Mouse (Mus musculus): ENCODE measurements around the gene Denr. TPM values are rescaled to one million over a fixed set of nuclear protein-coding genes. Genes with fewer than 3 reads are reported as not detected.

The Denr gene
- polyA plus RNA-seq (2017; shearing (Covaris generic)), result 100 to 1,000 TPM; 108 to 111 TPM

GRCm38 (mm10) chr5:123906976-123907630, at the start of gene Denr:
Denr (plus strand) TSS chr5:123907175.

GRCm38 (mm10) chr5:123865365-123865764, 41.6 kb upstream of the Denr start, which contains the start of gene Hcar2:
Hcar2 (minus strand) TSS chr5:123865499.

GRCm38 (mm10) chr5:123879928-123880327, 27.0 kb upstream of the Denr start, which contains the start of gene Hcar1:
Hcar1 (minus strand) TSS chr5:123880020.

GRCm38 (mm10) chr5:123927118-123927517, 20.1 kb downstream of the Denr start, which contains the start of gene Gm43518:
Gm43518 (plus strand) TSS chr5:123927418.

GRCm38 (mm10) chr5:123930508-123930989, 23.6 kb downstream of the Denr start, which contains the start of gene Ccdc62:
Ccdc62 (plus strand) TSS chr5:123930679.

GRCm38 (mm10) chr5:123973299-123974178, 66.6 kb downstream of the Denr start, which contains the start of gene Hip1r:
Hip1r (plus strand) TSS chr5:123973628.

Other genes starting within 250 kb of the Denr start
- 10 to 100 TPM; 70.5 to 77.7 TPM for gene Clip1, start 222.6 kb upstream of the Denr start, polyA plus RNA-seq (2017; shearing (Covaris generic))
- gene Zcchc8, start 186.1 kb upstream of the Denr start, polyA plus RNA-seq (2017; shearing (Covaris generic)), result 10 to 100 TPM; 79.8 to 90.8 TPM
- gene Rsrc2, start 157.8 kb upstream of the Denr start, polyA plus RNA-seq (2017; shearing (Covaris generic)), result 100 to 1,000 TPM; 145 to 165 TPM
- 1 to 10 TPM; 2.6 to 6.2 TPM for gene Kntc1, start 157.5 kb upstream of the Denr start, polyA plus RNA-seq (2017; shearing (Covaris generic))
- gene Hcar2, start 41.7 kb upstream of the Denr start, polyA plus RNA-seq (2017; shearing (Covaris generic)), result under 1 TPM; 0.13 to 0.41 TPM
- not detected for gene Hcar1, start 27.2 kb upstream of the Denr start, polyA plus RNA-seq (2017; shearing (Covaris generic))
- gene Gm43518, start 20.2 kb downstream of the Denr start, polyA plus RNA-seq (2017; shearing (Covaris generic)), result 1 to 10 TPM; 2.4 to 6.0 TPM
- 1 to 10 TPM; 2.2 to 3.4 TPM for gene Ccdc62, start 23.5 kb downstream of the Denr start, polyA plus RNA-seq (2017; shearing (Covaris generic))
- gene Hip1r, start 66.5 kb downstream of the Denr start, polyA plus RNA-seq (2017; shearing (Covaris generic)), result 10 to 100 TPM; 21.3 to 63.5 TPM
- gene Vps37b, start 125.1 kb downstream of the Denr start, polyA plus RNA-seq (2017; shearing (Covaris generic)), result 10 to 100 TPM; 73.3 to 90.6 TPM
- 10 to 100 TPM; 43.2 to 57.2 TPM for gene Abcb9, start 188.6 kb downstream of the Denr start, polyA plus RNA-seq (2017; shearing (Covaris generic))
- 10 to 100 TPM; 28.7 to 32.3 TPM for gene Ogfod2, start 205.1 kb downstream of the Denr start, polyA plus RNA-seq (2017; shearing (Covaris generic))
- 100 to 1,000 TPM in 1 of 2 experiments, 10 to 100 TPM in 1; 86.3 to 121 TPM for gene Arl6ip4, start 208.9 kb downstream of the Denr start, polyA plus RNA-seq (2017; shearing (Covaris generic))